Mouse (Mus musculus): ENCODE results near the gene Armc6. TPM values are rescaled to one million over a fixed set of nuclear protein-coding genes. Genes with fewer than 3 reads are reported as not detected.

Gene Armc6
- polyA plus RNA-seq, 1 experiment from 2014 or later, result 16.4 TPM

- CTCF ChIA-PET, result interaction anchor here (1.0 to 1.5 kb wide), 4 partner anchors 9 to 12 kb away, joined by 3 to 6 read pairs (median 3); no protein-coding TSS in a partner anchor
- no peak for DNase-seq (ENCODE audit: low read depth, low spot score)
- in situ Hi-C loops (cut with MboI; ENCODE audit: low pct_unique_long_range_greater_than_20kb), result no loop called here
These were observed 34.7 kb upstream of the Armc6 start for GRCm38 (mm10) chr8:70268799-70269565.

GRCm38 (mm10) chr8:70268311-70268710, 34.0 kb upstream of the Armc6 start:
- ATAC-seq, result no peak
- no peak for DNase-seq (ENCODE audit: low read depth, low spot score)
- POLR2A ChIA-PET, result interaction anchor here (1.3 kb wide), 1 partner anchor 13 kb away, joined by 4 read pairs; no protein-coding TSS in a partner anchor
- CTCF ChIA-PET, result interaction anchor here (1.2 kb wide), 1 partner anchor 8 kb away, joined by 3 read pairs; no protein-coding TSS in a partner anchor
- no peaks in the 10 kb centered on the region for H3K27me3 ChIP-seq
- in situ Hi-C loops (cut with MboI; ENCODE audit: low pct_unique_long_range_greater_than_20kb), result no loop called here
- TF ChIP-seq CTCF (IDR thresholded peaks at IDR 0.05), result no peak

More at GRCm38 (mm10) chr8:70268799-70269565, 34.7 kb upstream of the Armc6 start:
- H3K27me3 ChIP-seq, result no peaks in the 10 kb centered on the region
- peak; percentile 31 for ATAC-seq
- POLR2A ChIA-PET, result interaction anchor here (1.3 kb wide), 1 partner anchor 12 kb away, joined by 4 read pairs; no protein-coding TSS in a partner anchor
- no peak for TF ChIP-seq CTCF (IDR thresholded peaks at IDR 0.05)

GRCm38 (mm10) chr8:70267674-70268073, 33.4 kb upstream of the Armc6 start:
- ChIA-PET CTCF (no interaction called here), POLR2A (no interaction called here)
- H3K27me3 ChIP-seq, result no peaks in the 10 kb centered on the region
- no peak for TF ChIP-seq CTCF (IDR thresholded peaks at IDR 0.05)
- in situ Hi-C loops (cut with MboI; ENCODE audit: low pct_unique_long_range_greater_than_20kb), result no loop called here
- ATAC-seq, result no peak
- DNase-seq (ENCODE audit: low read depth, low spot score), result no peak

GRCm38 (mm10) chr8:70259043-70259442, 24.8 kb upstream of the Armc6 start:
- ATAC-seq, result no peak
- in situ Hi-C loops (cut with MboI; ENCODE audit: low pct_unique_long_range_greater_than_20kb), result no loop called here

GRCm38 (mm10) chr8:70258600-70258999, 24.3 kb upstream of the Armc6 start:
- ATAC-seq (no peak), DNase-seq (ENCODE audit: low read depth, low spot score) (no peak)
- in situ Hi-C loops (cut with MboI; ENCODE audit: low pct_unique_long_range_greater_than_20kb), result no loop called here
- POLR2A ChIA-PET, result no interaction called here
- no peak for TF ChIP-seq CTCF (IDR thresholded peaks at IDR 0.05)
- no peaks in the 10 kb centered on the region for H3K27me3 ChIP-seq
- CTCF ChIA-PET, result interaction anchor here (1.2 kb wide), 1 partner anchor 11 kb away, joined by 3 read pairs; no protein-coding TSS in a partner anchor

More at GRCm38 (mm10) chr8:70259043-70259442, 24.8 kb upstream of the Armc6 start:
- H3K27me3 ChIP-seq, result no peaks in the 10 kb centered on the region
- TF ChIP-seq CTCF (IDR thresholded peaks at IDR 0.05), result no peak
- ChIA-PET CTCF (no interaction called here), POLR2A (no interaction called here)
- no peak for DNase-seq (ENCODE audit: low read depth, low spot score)

GRCm38 (mm10) chr8:70257456-70257855, 23.2 kb upstream of the Armc6 start:
- DNase-seq (ENCODE audit: low read depth, low spot score) (no peak), ATAC-seq (no peak)
- in situ Hi-C loops (cut with MboI; ENCODE audit: low pct_unique_long_range_greater_than_20kb), result no loop called here
- TF ChIP-seq CTCF (IDR thresholded peaks at IDR 0.05), result no peak
- CTCF ChIA-PET, result interaction anchor here (1.1 to 1.2 kb wide), 2 partner anchors 12 kb away, joined by 3 read pairs; no protein-coding TSS in a partner anchor
- POLR2A ChIA-PET, result no interaction called here
- no peaks in the 10 kb centered on the region for H3K27me3 ChIP-seq

GRCm38 (mm10) chr8:70254628-70255027, 20.4 kb upstream of the Armc6 start:
- CTCF ChIA-PET, result no interaction called here
- POLR2A ChIA-PET, result no interaction called here
- no peaks in the 10 kb centered on the region for H3K27me3 ChIP-seq
- ATAC-seq (no peak), DNase-seq (ENCODE audit: low read depth, low spot score) (no peak)
- TF ChIP-seq CTCF (IDR thresholded peaks at IDR 0.05), result no peak
- in situ Hi-C loops (cut with MboI; ENCODE audit: low pct_unique_long_range_greater_than_20kb), result no loop called here

GRCm38 (mm10) chr8:70247841-70248240, 13.6 kb upstream of the Armc6 start:
- ATAC-seq (no peak), DNase-seq (ENCODE audit: low read depth, low spot score) (no peak)
- no peaks in the 10 kb centered on the region for H3K27me3 ChIP-seq
- ChIA-PET POLR2A (no interaction called here), CTCF (no interaction called here)
- in situ Hi-C loops (cut with MboI; ENCODE audit: low pct_unique_long_range_greater_than_20kb), result no loop called here
- no peak for TF ChIP-seq CTCF (IDR thresholded peaks at IDR 0.05)

- no peak for DNase-seq (ENCODE audit: low read depth, low spot score)
- TF ChIP-seq CTCF (IDR thresholded peaks at IDR 0.05), result no peak
- POLR2A ChIA-PET, result no interaction called here
- CTCF ChIA-PET, result no interaction called here
- no peak for ATAC-seq
- in situ Hi-C loops (cut with MboI; ENCODE audit: low pct_unique_long_range_greater_than_20kb), result no loop called here
- no peaks in the 10 kb centered on the region for H3K27me3 ChIP-seq
These were observed 12.4 kb upstream of the Armc6 start for GRCm38 (mm10) chr8:70246622-70247021.

- CTCF ChIA-PET, result interaction anchor here (1.5 kb wide), 1 partner anchor 40 kb away, joined by 3 read pairs; no protein-coding TSS in a partner anchor
- POLR2A ChIA-PET, result interaction anchor here (0.9 kb wide), 1 partner anchor 42 kb away, joined by 3 read pairs; no protein-coding TSS in a partner anchor
- H3K27me3 ChIP-seq, result no peaks in the 10 kb centered on the region
- DNase-seq (ENCODE audit: low read depth, low spot score) (no peak), ATAC-seq (no peak)
- in situ Hi-C loops (cut with MboI; ENCODE audit: low pct_unique_long_range_greater_than_20kb), result no loop called here
- no peak for TF ChIP-seq CTCF (IDR thresholded peaks at IDR 0.05)
These were observed 6.4 kb upstream of the Armc6 start for GRCm38 (mm10) chr8:70240642-70241041.

GRCm38 (mm10) chr8:70237842-70238241, 3.6 kb upstream of the Armc6 start:
- in situ Hi-C loops (cut with MboI; ENCODE audit: low pct_unique_long_range_greater_than_20kb), result no loop called here
- H3K27me3 ChIP-seq, result no peaks in the 10 kb centered on the region
- CTCF ChIA-PET, result no interaction called here
- POLR2A ChIA-PET, result no interaction called here
- DNase-seq (ENCODE audit: low read depth, low spot score) (no peak), ATAC-seq (no peak)
- TF ChIP-seq CTCF (IDR thresholded peaks at IDR 0.05), result no peak

All from Patski (cell line).